Mouse (Mus musculus) cerebellum, postnatal 36 days (tissue): ENCODE results near the gene Olfr1417.

Experiments used
- DNase-seq, 2 experiments: peaks; one replicate each; pipeline ENCODE4 v3.0.0; 2021 to 2022; ENCODE audit warnings: mixed read lengths in 2 of 2

Olfr1417 gene

GRCm38 (mm10) chr19:11810003-11810758 is 28.8 kb downstream of the Olfr1417 start:
- no peak for DNase-seq

GRCm38 (mm10) chr19:11808452-11808851 is 30.6 kb downstream of the Olfr1417 start:
- DNase-seq = no peak

GRCm38 (mm10) chr19:11807822-11808221 is 31.2 kb downstream of the Olfr1417 start:
- DNase-seq = no peak

DNA sequence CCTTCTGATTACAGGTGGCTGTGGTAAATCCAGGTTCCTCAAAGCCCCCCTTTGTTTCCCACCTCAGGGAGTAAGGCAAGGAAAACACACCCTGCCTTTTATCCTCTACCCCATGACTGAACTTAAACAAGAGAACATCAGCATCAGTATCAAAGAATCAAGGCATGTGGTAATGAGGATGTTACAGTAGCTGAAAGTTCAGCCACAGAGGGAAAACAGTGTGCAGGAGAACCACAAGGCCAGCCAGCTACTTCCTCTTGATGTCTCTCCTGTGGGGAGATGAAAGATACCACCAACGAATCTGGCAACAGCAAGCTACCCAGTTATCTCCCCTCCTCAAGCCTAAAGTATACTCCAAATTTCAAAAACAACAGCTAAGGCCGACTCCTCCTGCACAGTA is 31.8 kb downstream of the Olfr1417 start:
- no peak for DNase-seq

DNA sequence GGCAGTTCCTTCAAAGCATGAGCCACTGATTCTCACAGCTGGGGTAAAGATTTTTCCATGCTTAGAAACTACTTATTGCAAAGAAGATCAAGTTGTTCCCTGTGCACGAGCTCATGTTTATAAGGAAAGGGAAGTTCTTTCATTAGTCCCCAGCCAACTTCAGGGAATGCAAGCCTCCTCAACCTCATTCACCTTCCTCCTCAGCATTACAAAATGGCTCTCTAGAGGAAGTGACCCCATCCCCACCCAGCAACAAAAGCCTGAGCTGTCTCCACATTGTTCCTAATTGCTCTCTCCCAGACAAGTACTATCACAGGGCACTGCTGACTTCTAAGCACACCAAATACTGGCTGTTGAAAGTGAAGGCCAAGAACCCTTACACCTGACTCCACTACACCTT is 34.6 kb downstream of the Olfr1417 start:
- DNase-seq = no peak

DNA sequence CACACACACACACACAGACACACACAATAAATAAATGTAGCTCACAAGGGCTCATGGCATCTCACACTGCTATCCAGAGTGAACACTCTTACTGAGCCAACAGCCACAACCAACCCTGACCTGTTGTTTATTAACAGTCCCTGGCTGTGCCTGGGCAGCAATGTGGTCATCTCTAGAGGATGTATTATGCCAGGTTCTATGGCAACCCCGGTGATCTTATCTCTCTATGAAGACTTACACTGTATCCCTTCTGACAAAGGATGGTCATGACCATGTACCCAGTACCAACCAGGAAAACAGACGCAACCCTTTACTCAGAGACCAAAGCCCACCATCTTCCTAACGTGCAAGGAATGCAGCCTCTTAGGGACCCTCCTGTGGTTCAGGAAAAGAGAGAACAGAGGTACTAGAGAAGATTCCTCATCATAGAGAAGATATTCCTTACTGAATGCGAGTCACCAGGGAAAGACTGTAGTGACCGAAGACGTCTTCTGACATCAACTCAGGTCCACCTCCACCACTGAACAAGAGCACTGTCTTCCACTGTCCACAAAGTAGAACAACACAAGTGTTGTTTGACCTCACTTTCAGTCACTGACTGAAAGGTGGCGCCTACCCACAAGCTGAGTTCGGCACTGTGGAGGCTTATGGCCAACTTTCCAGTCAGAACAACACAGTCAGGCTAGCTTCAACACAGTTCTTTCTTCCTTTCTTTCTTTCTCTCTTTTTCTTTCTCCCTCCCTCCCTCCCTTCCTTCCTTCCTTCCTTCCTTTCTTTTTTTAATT is 38.3 kb downstream of the Olfr1417 start:
- DNase-seq = no peak

DNA sequence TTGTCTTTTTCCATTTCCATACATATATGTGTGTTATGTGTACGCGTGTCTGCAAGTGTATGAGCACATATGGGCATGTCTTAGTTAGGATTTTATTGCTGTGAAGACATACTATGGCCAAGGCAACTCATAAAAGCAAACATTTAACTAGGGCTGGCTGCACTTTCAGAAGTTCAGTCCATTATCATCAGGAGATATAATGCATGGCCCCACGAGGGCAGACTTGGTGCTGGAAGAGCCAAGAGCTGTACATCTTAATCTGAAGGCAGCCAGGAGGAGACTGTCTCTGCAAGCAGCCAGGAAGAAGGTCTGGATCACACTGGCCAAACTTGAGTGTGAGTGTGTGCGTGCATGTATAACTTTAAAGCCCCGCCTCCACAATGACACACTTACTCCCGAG is 44.6 kb downstream of the Olfr1417 start:
- DNase-seq = no peak

DNA sequence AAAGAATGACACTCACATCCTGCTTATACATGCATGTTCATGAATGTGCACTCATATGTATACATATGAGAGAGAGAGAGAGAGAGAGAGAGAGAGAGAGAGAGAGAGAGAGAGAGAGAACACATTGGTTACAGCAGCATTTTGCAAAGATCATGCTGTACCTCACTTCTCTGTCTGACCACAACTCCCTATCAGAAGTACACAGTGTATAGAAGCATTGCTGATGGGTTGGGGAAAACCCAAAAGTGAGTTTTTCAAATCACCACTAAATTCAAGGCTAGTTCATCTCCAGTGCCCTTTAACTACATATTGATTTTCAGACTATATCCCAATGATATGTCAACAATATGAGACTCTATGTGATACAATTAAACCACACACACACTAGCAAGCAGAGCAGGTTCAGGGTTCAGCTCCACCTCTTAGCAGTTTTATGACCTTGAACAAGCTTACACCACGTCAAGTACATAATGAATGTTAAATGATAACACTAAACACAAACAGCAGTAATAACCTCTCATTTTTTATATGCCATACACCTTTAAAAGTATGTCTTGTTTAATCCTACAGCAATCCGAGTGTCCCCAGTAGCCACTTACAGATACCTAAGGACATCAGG is 45.2 kb downstream of the Olfr1417 start:
- no peak for DNase-seq

DNA sequence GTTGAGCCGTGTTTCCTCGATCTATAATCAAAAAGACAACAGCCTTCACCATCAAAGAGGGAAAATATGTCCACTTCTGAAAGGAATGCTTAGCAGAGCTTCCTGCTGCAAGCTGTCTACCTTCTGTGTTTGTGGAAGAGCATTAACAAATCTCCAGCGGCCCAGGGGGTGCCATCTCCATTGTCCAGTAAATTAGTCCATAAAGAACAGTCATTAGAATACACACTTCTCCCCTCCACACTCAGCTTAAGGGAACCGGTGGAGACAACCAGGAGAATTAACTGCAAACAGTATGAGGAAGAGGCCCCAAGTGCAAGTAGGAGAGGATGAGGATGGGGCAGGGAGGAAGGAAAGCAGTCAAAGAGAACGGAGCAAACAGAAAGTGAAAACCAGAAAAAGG is 47.2 kb downstream of the Olfr1417 start:
- no peak for DNase-seq

- DNase-seq = no peak
Observed at GRCm38 (mm10) chr19:11788876-11789275, 50.1 kb downstream of the Olfr1417 start.

- no peak for DNase-seq
Observed at GRCm38 (mm10) chr19:11787826-11788225, 51.2 kb downstream of the Olfr1417 start.

DNA sequence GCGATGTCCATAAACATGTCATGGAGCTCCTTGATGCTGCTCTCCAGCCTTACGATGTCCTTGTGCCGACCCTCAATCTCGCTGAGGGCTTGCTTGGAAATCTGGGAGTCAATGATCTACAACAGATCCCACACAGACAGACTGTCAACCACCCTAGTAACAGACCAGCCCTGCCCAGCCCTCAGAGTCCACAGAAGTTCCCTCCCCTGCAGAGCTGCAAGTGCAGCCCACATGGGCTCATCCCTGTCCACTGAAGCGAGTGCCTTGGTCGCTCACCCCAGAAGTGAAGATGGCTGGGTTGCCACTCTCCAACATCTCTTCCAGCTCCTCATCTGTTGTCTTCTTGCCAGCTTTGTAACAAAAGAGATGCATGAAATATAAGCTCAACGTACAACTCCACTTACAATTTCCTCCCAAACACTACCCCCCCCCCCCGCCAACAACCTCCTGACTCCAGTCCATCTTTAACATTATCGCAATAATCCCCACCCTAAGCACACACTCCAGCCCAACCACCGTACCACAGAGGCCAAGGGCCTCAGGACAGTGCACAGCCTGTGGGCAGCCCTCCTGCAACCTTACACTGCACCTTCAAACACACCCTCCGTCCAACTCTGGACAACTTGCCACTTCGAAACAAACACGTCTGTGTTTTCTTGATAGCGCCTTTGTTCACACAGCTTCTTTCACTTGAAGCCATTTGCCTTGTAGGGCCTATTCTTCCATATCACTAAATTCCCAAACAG is 53.4 kb downstream of the Olfr1417 start:
- no peak for DNase-seq

DNA sequence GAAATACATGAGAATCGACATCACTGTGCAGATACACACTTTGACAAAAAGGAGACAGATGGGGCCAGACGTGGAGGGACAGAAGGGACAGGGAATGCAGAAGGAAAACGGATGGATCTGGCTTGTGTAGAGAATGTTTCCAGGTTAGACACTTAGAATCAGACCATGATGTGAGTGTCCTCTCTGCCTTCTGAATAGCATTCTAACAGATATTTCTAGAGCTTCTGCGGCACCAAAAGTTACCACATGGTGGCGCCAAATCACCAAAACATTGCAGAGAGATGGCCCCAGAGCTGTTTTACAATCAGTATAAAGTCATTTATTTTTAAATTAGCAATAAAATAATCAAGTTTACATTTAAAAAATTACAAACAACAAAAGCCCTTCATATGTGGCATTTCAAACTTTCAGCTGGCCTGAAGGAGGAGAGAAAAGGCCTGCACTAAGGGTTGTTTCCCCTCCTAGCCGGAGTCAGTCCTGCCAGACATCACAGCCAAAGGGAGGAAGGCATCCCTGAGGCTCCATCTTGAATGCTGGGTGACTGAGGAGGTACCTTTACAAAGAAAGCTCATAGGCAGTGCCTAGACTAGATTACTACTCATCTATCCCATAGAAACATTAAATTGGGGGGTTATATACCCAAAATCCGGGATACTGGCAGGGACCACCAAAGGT is 61.7 kb downstream of the Olfr1417 start:
- peak; percentile 60 to 74 for DNase-seq
